Comparison of ENCODE assay signal across 16 mouse cellular contexts in genomic region chr19:9987192-9987591, GRCm38 (mm10). TPM values are rescaled to one million over a fixed set of nuclear protein-coding genes. Genes with fewer than 3 reads are reported as not detected.
DNase-seq lines count a peak whose midpoint lies in the region; ATAC-seq and TF ChIP-seq lines count a peak whose summit lies in the region.
"Had no signal": no experiment of that assay in that cellular context is flagged by ENCODE, and none has a peak within 500 bp of the region (broad histone marks: within the 10 kb centered on the region; RNA-seq: fewer than 3 reads in every experiment).

No protein-coding gene starts in this region.

- TF ChIP-seq POLR2A in ES-Bruce4 (IDR thresholded peaks at IDR 0.05; ENCODE audit: insufficient read depth, low read length) = no peak

- no peaks in the 10 kb centered on the region for H3K9me3 ChIP-seq in intestine, postnatal 0 days (ENCODE audit: control insufficient read depth)
- no peaks in the 10 kb centered on the region for H3K9me3 ChIP-seq in intestine, embryonic 15.5 days
- no peaks in the 10 kb centered on the region for H3K9me3 ChIP-seq in ES-Bruce4 (replicated peaks; ENCODE audit: control insufficient read depth, insufficient read depth, low read length, poor library complexity, severe bottlenecking)
- H3K9me3 ChIP-seq in embryonic facial prominence, embryonic 11.5 days (replicated peaks; ENCODE audit: control insufficient read depth, low read length) = no peaks in the 10 kb centered on the region
- H3K9me3 ChIP-seq in liver, embryonic 16.5 days (replicated peaks; ENCODE audit: control insufficient read depth, low read length) = no peaks in the 10 kb centered on the region
- H3K9me3 ChIP-seq: midbrain, embryonic 10.5 days had no signal

- TF ChIP-seq EP300 in ES-Bruce4 (IDR thresholded peaks at IDR 0.05; ENCODE audit: insufficient read depth, low read depth, low read length) = no peak

- H3K4me1 ChIP-seq in intestine, postnatal 0 days (replicated peaks; ENCODE audit: control insufficient read depth, insufficient read depth, low read length) = no peaks in the 10 kb centered on the region
- peaks cover 12% of the 10 kb centered on the region for H3K4me1 ChIP-seq in intestine, embryonic 15.5 days (replicated peaks)
- H3K4me1 ChIP-seq in ES-Bruce4 (ENCODE audit: control insufficient read depth, insufficient read depth, low read length) = no peaks in the 10 kb centered on the region
- H3K4me1 ChIP-seq in embryonic facial prominence, embryonic 11.5 days (ENCODE audit: control insufficient read depth, insufficient read depth, low read length) = peaks cover 4% of the 10 kb centered on the region; the same call in 1 of the 2 replicates
- peaks cover 53% of the 10 kb centered on the region for H3K4me1 ChIP-seq in liver, embryonic 16.5 days (ENCODE audit: control insufficient read depth, low read depth, low read length)

- WGBS in intestine, postnatal 0 days = 50% methylated on average over 6 of the region's 6 CpGs
- 45% methylated on average over 6 of the region's 6 CpGs for WGBS in intestine, embryonic 15.5 days
- WGBS in embryonic facial prominence, embryonic 11.5 days = 28% methylated on average over 6 of the region's 6 CpGs
- WGBS in liver, embryonic 16.5 days (ENCODE audit: insufficient replicate concordance) = 46% methylated on average over 6 of the region's 6 CpGs

- no peak overlapping the region for H3K4me3 ChIP-seq in intestine, postnatal 0 days (ENCODE audit: low read depth, low read length)
- H3K4me3 ChIP-seq in intestine, embryonic 15.5 days (replicated peaks) = no peak overlapping the region
- no peak overlapping the region for H3K4me3 ChIP-seq in ES-Bruce4 (ENCODE audit: low read depth, low read length)
- H3K4me3 ChIP-seq in embryonic facial prominence, embryonic 11.5 days (ENCODE audit: low read depth, low read length) = no peak overlapping the region
- no peak overlapping the region for H3K4me3 ChIP-seq in liver, embryonic 16.5 days (ENCODE audit: low read depth, low read length)
- H3K4me3 ChIP-seq: midbrain, embryonic 10.5 days had no signal

- no peak for TF ChIP-seq CTCF in intestine, postnatal 0 days (IDR thresholded peaks at IDR 0.05; ENCODE audit: low read depth)
- no peak for TF ChIP-seq CTCF in ES-Bruce4 (IDR thresholded peaks at IDR 0.05; ENCODE audit: low read depth, low read length)

- no peaks in the 10 kb centered on the region for H3K27me3 ChIP-seq in intestine, postnatal 0 days (replicated peaks; ENCODE audit: control insufficient read depth, insufficient read depth, low read length)
- no peaks in the 10 kb centered on the region for H3K27me3 ChIP-seq in intestine, embryonic 15.5 days (replicated peaks)
- no peaks in the 10 kb centered on the region for H3K27me3 ChIP-seq in ES-Bruce4 (ENCODE audit: control insufficient read depth, insufficient read depth, low read length, poor library complexity, severe bottlenecking)
- H3K27me3 ChIP-seq in embryonic facial prominence, embryonic 11.5 days (ENCODE audit: control insufficient read depth, insufficient read depth, low read length) = no peaks in the 10 kb centered on the region
- H3K27me3 ChIP-seq in liver, embryonic 16.5 days (ENCODE audit: control insufficient read depth, insufficient read depth, low read depth, low read length) = no peaks in the 10 kb centered on the region

- no peak overlapping the region for H3K4me2 ChIP-seq in intestine, postnatal 0 days (replicated peaks; ENCODE audit: low read depth)
- no peak overlapping the region for H3K4me2 ChIP-seq in intestine, embryonic 15.5 days (replicated peaks)
- H3K4me2 ChIP-seq in embryonic facial prominence, embryonic 11.5 days (ENCODE audit: low read depth, low read length) = no peak overlapping the region
- no peak overlapping the region for H3K4me2 ChIP-seq in liver, embryonic 16.5 days (ENCODE audit: low read depth, low read length)
- H3K4me2 ChIP-seq: lung, embryonic 14.5 days had no signal

- H3K27ac ChIP-seq in intestine, postnatal 0 days (ENCODE audit: low read depth, low read length) = no peak overlapping the region
- no peak overlapping the region for H3K27ac ChIP-seq in intestine, embryonic 15.5 days
- H3K27ac ChIP-seq in ES-Bruce4 (ENCODE audit: insufficient read depth, low read length) = peak overlapping the region; percentile 34; the same call in 1 of the 2 replicates
- no peak overlapping the region; the same call in 1 of the 2 replicates for H3K27ac ChIP-seq in embryonic facial prominence, embryonic 11.5 days (replicated peaks; ENCODE audit: low read depth, low read length)
- peak overlapping the region; percentile 1 for H3K27ac ChIP-seq in liver, embryonic 16.5 days (ENCODE audit: low read length)
- H3K27ac ChIP-seq: midbrain, embryonic 10.5 days had no signal

- H3K36me3 ChIP-seq in intestine, postnatal 0 days (ENCODE audit: control insufficient read depth, insufficient read depth) = peaks cover 21% of the 10 kb centered on the region
- H3K36me3 ChIP-seq in intestine, embryonic 15.5 days = peaks cover 15% of the 10 kb centered on the region; the same call in 1 of the 2 replicates
- H3K36me3 ChIP-seq in ES-Bruce4 (ENCODE audit: control insufficient read depth, insufficient read depth, low read length, poor library complexity, severe bottlenecking) = peaks cover 21% of the 10 kb centered on the region
- H3K36me3 ChIP-seq in embryonic facial prominence, embryonic 11.5 days (replicated peaks; ENCODE audit: control insufficient read depth, insufficient read depth, low read depth, low read length) = peaks cover 4% of the 10 kb centered on the region
- H3K36me3 ChIP-seq in liver, embryonic 16.5 days (ENCODE audit: control insufficient read depth, insufficient read depth) = peaks cover 30% of the 10 kb centered on the region

- peak; percentile 56 for DNase-seq in embryonic facial prominence, embryonic 11.5 days (ENCODE audit: low spot score)
- no peak for DNase-seq in spleen, adult 12 weeks (ENCODE audit: low spot score)
- no peak for DNase-seq in urinary bladder, adult 18-20 months (ENCODE audit: low spot score in 2 of 2)
- DNase-seq: adrenal gland, postnatal 10 days; cerebellum, postnatal 10 days; forebrain, postnatal 0 days; heart, postnatal 36 days; kidney, postnatal 4 days; lung, embryonic 14.5 days; spleen, adult 18-20 months had no signal

- 0 out of 2 replicates have a peak overlapping the region, but pooled peaks have one; percentile 7 for H3K9ac ChIP-seq in intestine, postnatal 0 days (ENCODE audit: low read depth, low read length)
- H3K9ac ChIP-seq in intestine, embryonic 15.5 days = no peak overlapping the region
- no peak overlapping the region for H3K9ac ChIP-seq in ES-Bruce4 (ENCODE audit: low read depth, poor library complexity, severe bottlenecking)
- H3K9ac ChIP-seq in embryonic facial prominence, embryonic 11.5 days (replicated peaks; ENCODE audit: low read length) = no peak overlapping the region
- no peak overlapping the region for H3K9ac ChIP-seq in liver, embryonic 16.5 days (ENCODE audit: low read depth, low read length)
- H3K9ac ChIP-seq: forebrain, postnatal 0 days; lung, embryonic 14.5 days had no signal

- ATAC-seq in intestine, postnatal 0 days = no peak
- ATAC-seq in intestine, embryonic 15.5 days = no peak
- no peak for ATAC-seq in embryonic facial prominence, embryonic 11.5 days (replicated peaks; ENCODE audit: insufficient number of reproducible peaks, low FRiP score, low TSS enrichment, low read depth)
- ATAC-seq in liver, embryonic 16.5 days (ENCODE audit: low read depth) = no peak
- ATAC-seq: forebrain, postnatal 0 days; inflammation-experienced regulatory T-cells, adult 6 months had no signal

RNA-seq across cellular contexts. Expression of gene Fth1, which starts 6.8 kb away (rescaled TPM):
- polyA plus RNA-seq in intestine, postnatal 0 days (2015; fragmentation: Nextera tagmentation; extraction: Ambion mirVana) = 6,780 and 7,050 TPM in 2 replicates
- polyA plus RNA-seq in intestine, embryonic 15.5 days (2015; fragmentation: Nextera tagmentation; extraction: Ambion mirVana) = 1,893 and 1,941 TPM in 2 replicates
- polyA plus RNA-seq in ES-Bruce4 (2011; ENCODE audit: insufficient read depth, insufficient read length, low read depth, missing spikeins) = 606 and 634 TPM in 2 replicates
- polyA plus RNA-seq in embryonic facial prominence, embryonic 11.5 days (2014; fragmentation: Nextera tagmentation; extraction: Ambion mirVana) = 1,303 and 1,312 TPM in 2 replicates
- polyA plus RNA-seq in liver, embryonic 16.5 days (2015; fragmentation: Nextera tagmentation; extraction: Ambion mirVana) = 3,514 and 3,691 TPM in 2 replicates

RNA-seq across cellular contexts. Expression of gene Best1, which starts 14.2 kb away (rescaled TPM):
- polyA plus RNA-seq in intestine, postnatal 0 days (2015; fragmentation: Nextera tagmentation; extraction: Ambion mirVana) = 0.61 and 0.89 TPM in 2 replicates
- 0.50 and 0.58 TPM in 2 replicates for polyA plus RNA-seq in intestine, embryonic 15.5 days (2015; fragmentation: Nextera tagmentation; extraction: Ambion mirVana)
- polyA plus RNA-seq in ES-Bruce4 (2011; ENCODE audit: insufficient read depth, insufficient read length, low read depth, missing spikeins) = 1.4 and 3.1 TPM in 2 replicates
- polyA plus RNA-seq in embryonic facial prominence, embryonic 11.5 days (2014; fragmentation: Nextera tagmentation; extraction: Ambion mirVana) = 1.7 and 1.9 TPM in 2 replicates
- 0.13 and 0.14 TPM in 2 replicates for polyA plus RNA-seq in liver, embryonic 16.5 days (2015; fragmentation: Nextera tagmentation; extraction: Ambion mirVana)

RNA-seq across cellular contexts. Expression of gene Rab3il1, which starts 14.3 kb away (rescaled TPM):
- polyA plus RNA-seq in intestine, postnatal 0 days (2015; fragmentation: Nextera tagmentation; extraction: Ambion mirVana) = 63.6 and 65.8 TPM in 2 replicates
- 34.7 and 35.0 TPM in 2 replicates for polyA plus RNA-seq in intestine, embryonic 15.5 days (2015; fragmentation: Nextera tagmentation; extraction: Ambion mirVana)
- polyA plus RNA-seq in ES-Bruce4 (2011; ENCODE audit: insufficient read depth, insufficient read length, low read depth, missing spikeins) = 3.2 and 4.1 TPM in 2 replicates
- polyA plus RNA-seq in embryonic facial prominence, embryonic 11.5 days (2014; fragmentation: Nextera tagmentation; extraction: Ambion mirVana) = 53.8 and 56.4 TPM in 2 replicates
- 236 and 248 TPM in 2 replicates for polyA plus RNA-seq in liver, embryonic 16.5 days (2015; fragmentation: Nextera tagmentation; extraction: Ambion mirVana)
- polyA plus RNA-seq: inflammation-experienced regulatory T-cells, adult 6 months had no signal

RNA-seq across cellular contexts. Expression of gene Fads3, which starts 54.2 kb away (rescaled TPM):
- polyA plus RNA-seq in intestine, postnatal 0 days (2015; fragmentation: Nextera tagmentation; extraction: Ambion mirVana) = 4.7 and 4.8 TPM in 2 replicates
- 15.1 and 16.3 TPM in 2 replicates for polyA plus RNA-seq in intestine, embryonic 15.5 days (2015; fragmentation: Nextera tagmentation; extraction: Ambion mirVana)
- polyA plus RNA-seq in ES-Bruce4 (2011; ENCODE audit: insufficient read depth, insufficient read length, low read depth, missing spikeins) = 0.81 and 3.1 TPM in 2 replicates
- 3.7 TPM in 2 replicates for polyA plus RNA-seq in embryonic facial prominence, embryonic 11.5 days (2014; fragmentation: Nextera tagmentation; extraction: Ambion mirVana)
- polyA plus RNA-seq in liver, embryonic 16.5 days (2015; fragmentation: Nextera tagmentation; extraction: Ambion mirVana) = 7.3 and 8.6 TPM in 2 replicates
- polyA plus RNA-seq: inflammation-experienced regulatory T-cells, adult 6 months had no signal

Comparison
In these comparisons a context has a peak if more than half of its experiments do, and no peak if none do; other contexts are left out.
1. H3K27ac ChIP-seq: peak in ES-Bruce4 (single experiment) and liver, embryonic 16.5 days (single experiment); none in intestine, postnatal 0 days (single experiment), intestine, embryonic 15.5 days (single experiment) and embryonic facial prominence, embryonic 11.5 days (single experiment).